Mouse (Mus musculus) forebrain, embryonic 13.5 days (tissue): ENCODE data around the gene Def8. TPM values are rescaled to one million over a fixed set of nuclear protein-coding genes. Genes with fewer than 3 reads are reported as not detected.
A peak's percentile ranks its signal among the peaks of the same experiment; 100 is the strongest.

Experiments
- ATAC-seq: fragments of 200-750 bp; cut with Nextera tagmentation; 2 replicates; pipeline ENCODE4 v1.8.0; 2017
- H3K27ac ChIP-seq: fragments of 300-500 bp; sonication (generic); 2 replicates; pipeline ENCODE4 v1.5.1; 2015; ENCODE audit warnings: inconsistent platforms, mild to moderate bottlenecking, moderate library complexity
- H3K27me3 ChIP-seq: fragments of 300-500 bp; sonication (generic); 2 replicates; pipeline ENCODE4 v1.6.1; 2015; ENCODE audit warnings: mild to moderate bottlenecking, inconsistent platforms
- H3K36me3 ChIP-seq: fragments of 300-500 bp; sonication (generic); 2 replicates; pipeline ENCODE4 v1.6.1; 2015; ENCODE audit warnings: mild to moderate bottlenecking, inconsistent platforms; ENCODE audit not compliant: poor library complexity, severe bottlenecking
- H3K4me1 ChIP-seq: fragments of 300-500 bp; sonication (generic); 2 replicates; pipeline ENCODE4 v1.6.1; 2015; ENCODE audit warnings: inconsistent platforms
- H3K4me2 ChIP-seq: fragments of 300-500 bp; sonication (generic); 2 replicates; pipeline ENCODE4 v1.6.1; 2015; ENCODE audit warnings: inconsistent platforms, mild to moderate bottlenecking, moderate library complexity
- H3K4me3 ChIP-seq: fragments of 300-500 bp; sonication (generic); 2 replicates; pipeline ENCODE4 v1.5.1; 2015; ENCODE audit warnings: mild to moderate bottlenecking, inconsistent platforms
- H3K9ac ChIP-seq: fragments of 300-500 bp; sonication (generic); 2 replicates; pipeline ENCODE4 v1.6.1; 2015; ENCODE audit warnings: mild to moderate bottlenecking, inconsistent platforms
- H3K9me3 ChIP-seq: fragments of 300-500 bp; sonication (generic); replicated peaks from 2 replicates; pipeline ENCODE4 v1.6.1; 2016; ENCODE audit warnings: inconsistent platforms
- WGBS: fragments of 180-500 bp; shearing (Covaris S2); methylation state at CpG from one replicate; pipeline ENCODE4 v1.1.7; 2015; 5-methylcytosine and 5-hydroxymethylcytosine counted together
- polyA plus RNA-seq: library from polyadenylated mRNA; unstranded; fragments of >200 nt; fragmentation: Nextera tagmentation; extraction: Ambion mirVana; gene quantifications from 2 replicates; pipeline ENCODE4 v1.2.1, GENCODE M21; 2015

Def8 gene
- polyA plus RNA-seq, 1 experiment from 2014 or later = 38.9 TPM

DNA sequence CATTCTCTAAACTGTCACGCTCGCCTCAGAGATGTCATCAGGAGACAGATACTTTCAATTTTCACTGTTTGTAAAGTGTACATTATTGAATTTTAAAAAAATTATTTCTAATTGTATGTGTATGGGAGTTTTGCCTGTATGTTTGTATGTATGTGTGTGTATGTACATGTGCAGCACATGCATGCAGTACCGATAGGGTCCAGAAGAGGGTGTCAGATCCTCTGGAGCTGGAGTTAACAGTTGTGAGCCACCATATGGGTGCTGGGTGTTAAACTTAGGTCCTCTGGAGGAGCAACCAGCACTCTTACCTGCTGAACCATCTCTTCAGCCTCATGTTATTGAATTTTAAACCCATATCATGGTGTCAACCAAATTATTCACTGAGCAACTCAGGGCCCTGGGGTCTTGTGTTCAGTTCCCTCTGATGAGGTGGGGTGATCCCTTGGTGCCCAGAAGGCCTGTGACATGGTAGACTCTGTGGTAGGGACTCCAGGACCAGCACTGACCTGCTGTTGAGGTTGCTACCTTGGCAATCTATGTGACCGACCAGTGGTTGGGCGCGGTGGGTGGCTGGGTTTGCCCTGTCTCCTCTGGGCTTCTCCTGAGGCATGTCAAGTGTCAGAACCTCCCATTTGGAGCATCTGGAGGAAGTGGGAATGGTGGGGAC, 80.6 kb downstream of the Def8 start:
- no peaks in the 10 kb centered on the region for H3K27me3 ChIP-seq
- 98% methylated on average over 6 of the region's 6 CpGs for WGBS
- H3K4me1 ChIP-seq = no peaks in the 10 kb centered on the region
- H3K9me3 ChIP-seq = no peaks in the 10 kb centered on the region
- no peak overlapping the region for H3K9ac ChIP-seq
- H3K36me3 ChIP-seq = peaks cover 100% of the 10 kb centered on the region
- no peak overlapping the region for H3K4me2 ChIP-seq
- ATAC-seq = no peak
- H3K4me3 ChIP-seq = no peak overlapping the region
- H3K27ac ChIP-seq = no peak overlapping the region

DNA sequence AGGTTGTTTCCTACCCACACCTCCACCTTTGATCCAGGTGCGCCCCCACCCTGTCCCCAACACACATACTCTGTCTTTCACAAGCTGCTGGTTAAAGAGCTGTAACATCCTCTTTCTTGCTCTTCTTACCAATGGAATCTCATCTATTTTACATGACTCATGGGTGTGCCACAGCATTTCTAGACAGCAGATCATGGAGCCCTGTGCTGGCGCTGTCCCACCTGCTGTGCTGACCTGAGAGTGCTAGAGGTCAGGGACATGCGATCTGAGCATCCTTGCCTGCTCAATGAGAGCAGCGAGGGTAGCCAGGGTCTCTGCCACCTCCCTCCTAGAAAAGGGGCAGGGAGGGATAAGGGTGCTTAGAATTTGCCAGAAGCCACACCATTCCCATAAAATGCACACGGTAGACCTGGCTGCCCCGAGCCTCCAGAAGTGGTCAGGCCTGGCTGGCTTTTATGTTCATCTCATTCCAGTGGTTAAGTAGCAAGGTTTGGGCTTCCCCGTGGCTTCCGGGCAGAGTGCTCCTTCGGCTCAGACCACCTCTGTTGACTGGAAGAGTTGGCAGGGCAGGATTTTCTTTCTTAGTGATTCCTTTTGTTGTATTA, 81.4 kb downstream of the Def8 start:
- 0 out of 2 replicates have a peak overlapping the region, but pooled peaks have one; percentile 14 for H3K27ac ChIP-seq
- no peak overlapping the region for H3K9ac ChIP-seq
- H3K4me3 ChIP-seq = no peak overlapping the region
- H3K27me3 ChIP-seq = no peaks in the 10 kb centered on the region
- H3K36me3 ChIP-seq = peaks cover 100% of the 10 kb centered on the region
- H3K4me2 ChIP-seq = no peak overlapping the region
- no peaks in the 10 kb centered on the region for H3K9me3 ChIP-seq
- H3K4me1 ChIP-seq = no peaks in the 10 kb centered on the region
- ATAC-seq = no peak
- 94% methylated on average over 9 of the region's 9 CpGs for WGBS

DNA sequence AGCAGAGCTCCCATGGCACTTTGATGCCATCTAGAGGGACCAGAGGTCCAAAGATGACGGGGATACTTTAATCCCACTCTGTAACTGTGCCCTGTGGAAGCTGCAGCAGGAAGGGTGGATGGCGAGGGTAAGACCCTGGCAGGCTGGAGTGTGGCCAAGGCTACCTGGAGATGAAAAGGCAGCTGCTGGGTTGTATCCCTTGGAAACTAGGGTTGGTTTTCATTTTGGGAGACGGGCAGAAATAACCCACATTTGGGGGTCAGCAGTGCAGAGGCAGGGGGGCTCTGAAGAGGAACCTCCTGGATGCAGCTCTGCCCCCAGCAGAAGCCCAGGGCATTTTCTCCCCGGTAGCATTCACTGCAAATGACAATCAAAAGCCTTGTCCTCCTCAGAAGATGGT, 81.9 kb downstream of the Def8 start:
- no peaks in the 10 kb centered on the region for H3K9me3 ChIP-seq
- no peaks in the 10 kb centered on the region for H3K27me3 ChIP-seq
- no peak overlapping the region for H3K9ac ChIP-seq
- H3K4me2 ChIP-seq = no peak overlapping the region
- 0 out of 2 replicates have a peak overlapping the region, but pooled peaks have one; percentile 14 for H3K27ac ChIP-seq
- WGBS = 71% methylated on average over 4 of the region's 4 CpGs
- H3K4me1 ChIP-seq = no peaks in the 10 kb centered on the region
- H3K4me3 ChIP-seq = no peak overlapping the region
- no peak for ATAC-seq
- H3K36me3 ChIP-seq = peaks cover 100% of the 10 kb centered on the region

DNA sequence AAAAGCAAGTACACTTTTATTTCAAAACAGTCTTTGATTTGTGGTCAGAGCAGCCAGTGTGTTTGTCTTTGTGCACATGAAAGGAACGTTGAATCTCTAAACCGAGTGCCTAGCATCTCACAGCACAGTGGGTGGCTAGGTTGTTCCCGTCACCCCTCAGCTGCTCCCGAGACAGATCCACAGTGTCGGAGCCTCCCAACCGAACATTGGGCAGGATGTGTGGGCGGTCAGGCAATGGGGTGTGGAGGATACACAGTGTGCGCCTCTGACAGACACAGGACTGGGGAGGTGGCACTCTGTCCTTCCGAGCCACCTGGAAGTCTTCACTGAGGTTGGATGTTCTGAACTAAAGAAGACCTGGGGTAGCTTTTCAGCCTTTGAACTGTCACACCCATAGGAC, 82.4 kb downstream of the Def8 start:
- H3K27ac ChIP-seq = no peak overlapping the region
- H3K9ac ChIP-seq = no peak overlapping the region
- no peaks in the 10 kb centered on the region for H3K27me3 ChIP-seq
- peaks cover 100% of the 10 kb centered on the region for H3K36me3 ChIP-seq
- no peaks in the 10 kb centered on the region for H3K4me1 ChIP-seq
- H3K4me2 ChIP-seq = no peak overlapping the region
- H3K4me3 ChIP-seq = no peak overlapping the region
- ATAC-seq = no peak
- 81% methylated on average over 9 of the region's 9 CpGs for WGBS
- no peaks in the 10 kb centered on the region for H3K9me3 ChIP-seq

DNA sequence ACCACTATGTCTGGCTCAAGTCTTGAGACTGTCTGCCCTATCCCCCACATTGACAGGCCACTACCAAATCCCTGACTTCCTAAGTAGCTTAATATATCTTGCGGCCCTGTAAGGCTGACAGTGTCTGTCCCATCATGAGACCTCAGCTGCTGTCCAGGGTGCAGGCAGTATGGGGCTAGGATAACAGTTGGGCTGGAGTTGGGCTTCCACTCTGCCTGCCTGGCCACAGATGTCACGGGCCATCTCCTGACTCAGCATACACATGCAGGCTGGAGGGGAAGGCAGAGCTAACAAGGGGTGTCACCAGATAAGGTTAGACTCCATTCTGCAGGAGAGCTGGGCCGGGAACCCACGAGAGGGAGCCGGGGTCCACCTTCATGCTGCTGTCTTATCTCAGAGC, 83.8 kb downstream of the Def8 start:
- 93% methylated on average over 5 of the region's 5 CpGs for WGBS
- ATAC-seq = no peak

DNA sequence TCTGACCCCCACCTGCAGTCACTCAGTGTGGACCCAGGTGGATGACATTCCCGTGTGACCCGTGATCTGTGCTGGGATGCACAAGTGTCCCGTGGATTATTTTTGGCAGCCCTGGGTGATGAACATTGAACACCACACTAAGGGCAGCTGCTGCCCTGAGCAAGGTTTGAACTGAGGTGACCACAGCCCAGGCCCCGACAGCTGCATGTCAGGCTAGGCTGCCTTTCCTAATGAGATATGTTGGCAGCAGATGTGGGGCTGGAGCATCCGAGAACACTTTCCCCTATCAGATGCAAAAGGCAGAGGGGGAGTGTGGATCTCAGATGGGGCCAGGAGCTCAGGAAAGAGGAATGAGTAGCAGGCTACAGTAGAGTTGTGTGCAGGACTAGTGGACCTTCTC, 87.5 kb downstream of the Def8 start:
- Histone ChIP-seq H3K4me1 (peaks cover 25% of the 10 kb centered on the region), H3K4me2 (no peak overlapping the region), H3K9me3 (no peaks in the 10 kb centered on the region), H3K4me3 (no peak overlapping the region), H3K36me3 (peaks cover 53% of the 10 kb centered on the region), H3K27ac (no peak overlapping the region), H3K27me3 (no peaks in the 10 kb centered on the region), H3K9ac (no peak overlapping the region)
- WGBS = 89% methylated on average over 5 of the region's 5 CpGs
- no peak for ATAC-seq

More for the DNA sequence above, 83.8 kb downstream of the Def8 start:
- H3K36me3 ChIP-seq = peaks cover 90% of the 10 kb centered on the region
- H3K27me3 ChIP-seq = no peaks in the 10 kb centered on the region
- no peak overlapping the region for H3K27ac ChIP-seq
- no peak overlapping the region for H3K9ac ChIP-seq
- H3K4me3 ChIP-seq = no peak overlapping the region
- no peaks in the 10 kb centered on the region for H3K4me1 ChIP-seq
- H3K4me2 ChIP-seq = no peak overlapping the region
- no peaks in the 10 kb centered on the region for H3K9me3 ChIP-seq

Other genes with a start within 250 kb of the Def8 start
- gene Dpep1, start 237.3 kb upstream of the Def8 start, polyA plus RNA-seq = not detected in 2 replicates
- 183 and 199 TPM in 2 replicates for gene Chmp1a, start 210.8 kb upstream of the Def8 start, polyA plus RNA-seq
- 4.2 and 5.5 TPM in 2 replicates for gene Spata33, start 210.7 kb upstream of the Def8 start, polyA plus RNA-seq
- gene Cdk10, start 198.7 kb upstream of the Def8 start, polyA plus RNA-seq = 38.8 and 41.8 TPM in 2 replicates
- gene Spata2l, start 187.3 kb upstream of the Def8 start, polyA plus RNA-seq = 1.4 and 2.3 TPM in 2 replicates
- gene Zfp276, start 169.3 kb upstream of the Def8 start, polyA plus RNA-seq = 22.8 and 25.7 TPM in 2 replicates
- 32.9 and 40.3 TPM in 2 replicates for gene Vps9d1, start 169.2 kb upstream of the Def8 start, polyA plus RNA-seq
- 23.0 and 24.0 TPM in 2 replicates for gene Fanca, start 105.0 kb upstream of the Def8 start, polyA plus RNA-seq
- gene Spire2, start 90.8 kb upstream of the Def8 start, polyA plus RNA-seq = 20.6 and 21.3 TPM in 2 replicates
- 190 and 207 TPM in 2 replicates for gene Tcf25, start 49.8 kb upstream of the Def8 start, polyA plus RNA-seq
- 0.15 and 0.27 TPM in 2 replicates for gene Mc1r, start 16.4 kb upstream of the Def8 start, polyA plus RNA-seq
- gene Tubb3, start 12.1 kb upstream of the Def8 start, polyA plus RNA-seq = 1,305 and 1,381 TPM in 2 replicates
- 55.9 and 60.4 TPM in 2 replicates for gene Afg3l1, start 54.4 kb downstream of the Def8 start, polyA plus RNA-seq
- gene Dbndd1, start 91.9 kb downstream of the Def8 start, polyA plus RNA-seq = 61.1 and 64.7 TPM in 2 replicates
- 36.4 and 42.1 TPM in 2 replicates for gene Gas8, start 95.3 kb downstream of the Def8 start, polyA plus RNA-seq
- 8.3 and 8.9 TPM in 2 replicates for gene Rhou, start 230.4 kb downstream of the Def8 start, polyA plus RNA-seq